Mouse (Mus musculus) hematopoietic stem cell, adult 5-6 weeks (primary cell): Measurements from ENCODE around the gene Ppp1r1a. TPM values are rescaled to one million over a fixed set of nuclear protein-coding genes. Genes with fewer than 3 reads are reported as not detected.
A peak's percentile ranks its signal among the peaks of the same experiment; 100 is the strongest.

Source experiments
- ATAC-seq, 2 experiments: fragments of 125-278 bp in 1 of 2; replicated peaks in 1 of 2; 2 replicates each; pipeline ENCODE4 v1.8.0; 2016 to 2017; ENCODE audit warnings: inconsistent platforms in 2 of 2, mild to moderate bottlenecking in 2 of 2, moderate number of reproducible peaks in 2 of 2, low read depth in 1 of 2, moderate TSS enrichment in 1 of 2; ENCODE audit not compliant: low FRiP score in 2 of 2, poor library complexity in 2 of 2, severe bottlenecking in 2 of 2, insufficient read depth in 1 of 2, low TSS enrichment in 1 of 2
- total RNA-seq: library from RNA; stranded (forward); fragments of 172-1452, 232-1000 nt; gene quantifications from 2 replicates; pipeline ENCODE4 v1.2.3, GENCODE M21; 2017

The Ppp1r1a gene
- total RNA-seq: not detected in 2 replicates

- ATAC-seq: peak in 1 of 2 experiments; percentile 21; a peak in 1 of 4 replicates
These were observed at the start of gene Ppp1r1a for GRCm38 (mm10) chr15:103537822-103538213. Gene Ppp1r1a (minus strand): TSS chr15:103538003.

DNA sequence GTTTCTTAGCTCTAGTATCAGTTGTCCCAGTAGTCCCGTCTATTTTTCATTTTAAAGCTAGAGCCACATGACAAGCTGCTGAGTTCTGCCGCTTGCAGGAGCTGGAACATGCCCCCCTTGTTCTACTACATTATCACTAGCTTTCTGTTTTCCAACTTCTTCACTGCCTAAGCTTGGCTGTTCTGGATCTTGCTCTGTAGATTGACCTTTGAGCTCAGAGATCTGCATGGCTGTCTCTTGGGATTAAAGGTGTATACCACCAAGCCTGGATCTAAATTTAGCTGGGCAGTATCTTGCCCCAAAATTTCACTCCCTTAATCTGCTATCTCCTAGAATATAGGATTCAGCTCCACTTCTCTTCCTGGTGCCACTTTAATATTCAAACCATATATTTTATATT, 48.1 kb upstream of the Ppp1r1a start:
- no peak for ATAC-seq

- no peak for ATAC-seq
These were observed 27.2 kb upstream of the Ppp1r1a start, which contains the start of gene Glycam1 for GRCm38 (mm10) chr15:103564981-103565380. Gene Glycam1 (minus strand): TSS chr15:103565081.

- peak; percentile 62 to 75; a peak in 2 of 4 replicates for ATAC-seq
These were observed 14.4 kb upstream of the Ppp1r1a start for GRCm38 (mm10) chr15:103552096-103552690.

DNA sequence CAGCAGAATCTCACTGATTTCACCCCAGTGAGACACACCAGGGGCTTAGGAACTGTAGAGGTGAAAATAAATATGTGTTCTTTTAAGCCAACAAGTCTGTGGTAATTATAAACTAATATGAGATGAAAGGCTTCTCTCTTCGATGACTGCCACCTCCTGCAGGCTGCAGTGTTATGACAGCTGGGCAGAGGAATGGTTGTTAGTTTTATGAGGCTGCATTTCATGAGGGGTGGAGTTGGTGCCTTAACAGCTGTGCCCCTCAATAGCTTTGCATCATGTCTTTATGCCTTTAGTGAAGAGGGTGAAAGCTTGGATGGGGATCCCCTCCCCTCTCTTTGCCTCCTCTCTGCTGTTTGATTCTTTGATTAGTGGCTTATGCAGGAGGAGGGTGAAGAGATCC, 13.2 kb upstream of the Ppp1r1a start:
- no peak for ATAC-seq

DNA sequence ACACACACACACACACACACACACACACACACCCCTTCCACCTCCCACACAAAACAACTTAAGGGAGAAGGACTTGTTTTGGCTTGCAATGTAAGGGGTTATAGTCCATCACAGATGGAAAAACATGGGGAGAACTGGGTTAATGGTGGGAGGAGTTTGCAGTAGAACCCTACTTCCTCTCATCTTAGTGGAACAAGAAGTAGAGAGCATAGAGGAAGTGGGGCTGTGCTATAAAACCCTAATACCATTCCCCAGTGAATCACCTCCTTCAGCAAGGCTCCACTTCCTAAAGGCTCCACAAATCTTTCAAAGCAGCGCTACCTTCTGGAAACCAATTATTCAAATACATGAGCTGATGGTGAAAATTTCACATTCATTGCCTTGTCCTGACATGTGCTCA, 11.7 kb upstream of the Ppp1r1a start:
- ATAC-seq: 0 out of 4 replicates have a peak, but pooled peaks of 1 of the 2 experiments have one; percentile 32

GRCm38 (mm10) chr15:103547983-103548382, 10.2 kb upstream of the Ppp1r1a start:
- no peak for ATAC-seq

DNA sequence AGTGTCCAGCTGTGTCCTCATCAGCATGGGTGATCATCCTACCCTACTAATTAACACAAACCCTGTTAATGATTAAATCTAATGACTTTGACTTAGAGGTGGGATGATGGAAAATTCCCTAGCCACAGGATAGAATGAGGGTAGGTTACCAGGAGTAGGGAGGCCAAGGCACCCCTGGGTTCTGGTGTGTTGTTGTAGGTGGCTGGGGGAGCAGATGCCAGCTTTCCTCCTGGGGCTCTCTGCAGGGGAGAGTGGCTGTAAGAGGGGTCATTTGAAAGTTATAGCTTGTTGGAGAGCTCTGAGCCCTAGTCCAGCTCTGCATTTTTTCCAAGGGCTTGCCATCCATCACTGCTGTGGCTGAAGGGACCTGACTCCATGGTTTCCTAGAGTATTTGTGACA, 4.7 kb upstream of the Ppp1r1a start:
- ATAC-seq: no peak

- no peak for ATAC-seq
These were observed 2.8 kb upstream of the Ppp1r1a start for GRCm38 (mm10) chr15:103540646-103541045.

- no peak for ATAC-seq
These were observed 1.5 kb upstream of the Ppp1r1a start for GRCm38 (mm10) chr15:103539259-103539658.

DNA sequence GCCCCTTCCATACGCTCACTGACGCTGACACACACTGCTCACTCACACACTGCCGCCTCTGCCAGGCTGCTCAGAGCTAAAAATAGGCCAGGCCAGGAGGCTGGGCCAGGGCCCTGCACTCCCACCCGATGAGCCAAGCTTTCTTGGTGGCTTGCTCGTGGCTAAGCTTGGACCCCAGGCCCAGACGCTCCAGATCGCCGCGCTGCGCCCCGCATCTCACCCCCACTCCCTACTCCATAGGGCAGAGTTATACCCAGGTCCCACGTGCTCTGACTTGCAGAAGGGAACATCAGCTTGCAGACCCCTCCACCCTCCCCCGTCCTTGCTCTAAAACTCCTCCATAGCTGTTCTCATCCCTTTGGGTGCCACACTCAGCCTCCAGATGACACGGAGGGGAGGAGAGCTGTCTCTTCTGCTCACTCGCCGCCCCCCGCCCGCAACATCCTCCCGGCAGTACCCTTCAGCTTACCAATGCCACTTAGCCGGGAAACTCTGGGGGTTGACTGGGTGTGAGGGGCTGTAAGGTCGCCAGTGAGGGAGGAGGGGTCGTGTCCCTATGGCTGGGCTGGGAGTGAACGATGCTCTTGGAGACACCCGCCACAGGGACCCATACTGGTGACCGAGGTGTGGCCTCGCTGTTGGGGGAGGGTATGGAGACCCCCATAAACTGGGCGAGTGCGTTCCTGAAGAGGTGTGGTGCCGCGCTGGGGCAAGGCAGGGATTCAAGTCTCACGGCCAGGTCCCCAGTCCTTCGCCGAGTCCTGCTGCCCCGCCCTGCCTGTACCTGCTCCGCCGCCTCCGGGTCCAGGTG, 587 bp downstream of the Ppp1r1a start:
- ATAC-seq: no peak

- no peak for ATAC-seq
These were observed 1.3 kb downstream of the Ppp1r1a start for GRCm38 (mm10) chr15:103536456-103536855.

DNA sequence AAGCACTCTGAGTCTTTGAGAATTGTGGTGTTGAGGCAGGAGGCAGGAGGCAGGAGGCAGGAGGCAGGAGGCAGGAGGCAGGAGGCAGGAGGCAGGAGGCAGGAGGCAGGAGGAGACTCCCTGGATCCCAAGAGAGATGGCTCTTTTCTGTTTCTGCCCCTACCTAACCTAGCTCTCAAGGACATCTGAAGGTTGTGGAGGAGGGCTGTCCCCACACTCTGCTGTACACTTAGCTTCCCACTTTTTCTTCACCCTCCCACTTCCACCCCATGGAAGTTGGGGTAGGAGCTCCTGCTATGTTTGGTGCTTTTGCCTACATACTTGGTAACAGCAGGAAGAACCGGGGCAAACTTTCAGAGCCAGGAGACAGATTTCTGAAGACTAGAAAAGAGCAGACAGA, 2.0 kb downstream of the Ppp1r1a start:
- ATAC-seq: no peak

- ATAC-seq: no peak
These were observed 2.8 kb downstream of the Ppp1r1a start for GRCm38 (mm10) chr15:103535030-103535429.

GRCm38 (mm10) chr15:103534054-103534620, 3.7 kb downstream of the Ppp1r1a start:
- ATAC-seq: no peak

DNA sequence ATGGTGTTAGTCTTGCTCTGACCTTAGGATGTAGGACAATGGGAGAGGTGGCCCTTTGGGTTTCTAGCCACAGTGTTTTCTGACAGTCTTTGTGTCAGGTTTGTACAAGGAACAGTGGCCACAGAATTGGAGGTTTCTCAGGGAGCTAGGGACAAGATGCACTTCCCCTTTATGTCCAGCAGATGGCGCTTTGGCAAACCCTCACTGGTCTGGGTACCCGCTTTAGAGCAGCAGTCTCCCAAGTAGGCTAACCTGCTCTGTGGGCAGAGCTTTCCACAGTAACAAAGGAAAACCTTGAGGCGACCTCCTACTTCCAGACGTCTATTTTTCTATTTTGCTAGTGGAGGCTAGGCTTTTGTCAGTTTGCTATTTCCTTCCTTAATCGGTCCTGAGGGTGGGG, 7.4 kb downstream of the Ppp1r1a start:
- ATAC-seq: peak; percentile 71 to 85

- no peak for ATAC-seq
These were observed 14.6 kb downstream of the Ppp1r1a start for GRCm38 (mm10) chr15:103523156-103523555.

DNA sequence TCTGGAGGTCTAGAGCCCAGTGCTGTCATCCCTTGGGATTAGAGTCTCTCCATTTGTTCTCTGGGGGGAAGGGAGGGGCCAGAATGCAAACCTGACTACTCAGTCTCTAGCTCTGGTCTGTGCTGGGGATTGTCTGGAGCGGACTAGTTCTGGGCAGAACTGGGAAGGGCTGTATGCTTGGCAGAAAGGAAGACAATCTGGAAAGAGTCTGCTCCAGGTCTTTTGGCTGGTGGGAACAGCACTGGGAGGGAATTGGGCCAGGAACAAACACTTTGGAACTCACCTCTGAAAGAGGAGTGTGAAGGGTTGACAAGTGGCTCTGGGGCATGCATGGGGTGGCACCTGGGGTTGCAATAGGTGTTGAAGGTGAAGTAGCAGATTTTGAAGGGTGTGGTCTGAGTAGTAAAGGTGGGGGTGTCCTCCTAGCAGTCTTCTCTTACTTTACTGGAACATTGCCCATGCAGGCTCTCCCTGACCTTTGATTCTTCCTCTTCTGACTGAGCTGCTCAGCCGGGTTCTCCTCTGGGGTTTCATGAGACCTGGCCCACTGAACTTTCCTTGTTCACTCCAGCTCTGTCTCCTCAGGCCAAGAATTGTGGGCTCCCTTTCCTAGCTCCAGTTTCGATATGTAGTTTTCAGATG, 15.2 kb downstream of the Ppp1r1a start:
- ATAC-seq: no peak
